Mouse (Mus musculus): ENCODE data around the gene Nxn.

DNA sequence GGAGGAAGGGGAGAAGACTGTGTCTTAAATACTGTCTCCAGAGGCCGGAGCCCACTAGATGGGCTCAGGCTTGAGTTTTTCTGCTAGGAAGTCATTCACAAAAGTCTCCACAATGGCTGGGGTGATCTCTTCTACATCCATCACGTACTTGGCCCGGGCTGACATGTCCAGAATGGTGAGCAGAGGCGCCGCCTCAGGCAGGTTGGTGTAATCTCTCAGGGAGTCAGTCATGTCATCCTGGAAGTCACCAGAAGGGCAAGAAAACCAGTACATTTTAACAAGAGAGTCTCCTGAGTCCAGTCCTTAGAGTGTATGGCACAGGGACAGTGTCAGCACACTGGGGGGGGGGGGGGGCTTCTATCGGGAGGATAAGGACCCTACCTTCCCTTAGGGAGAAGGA is 140.4 kb downstream of the Nxn start:
- TF ChIP-seq POLR2A (IDR thresholded peaks at IDR 0.05; ENCODE audit: low read depth, low read length), result no peak
- no peak for TF ChIP-seq CTCF (IDR thresholded peaks at IDR 0.05; ENCODE audit: extremely low read depth, insufficient read length, insufficient replicate concordance, low read depth, low read length)
